Mouse (Mus musculus) CD8-positive naive resting alpha-beta T cell, adult 2 months (primary cell): ENCODE results near the gene Cux1.

Experiments used
- DNase-seq, 2 experiments: peaks; one replicate each; pipeline ENCODE4 v3.0.0; 2022; ENCODE audit warnings: low read depth in 2 of 2, low spot score in 2 of 2

Cux1 gene

GRCm38 (mm10) chr5:136326626-136327025 lies 240.7 kb downstream of the Cux1 start:
- no peak for DNase-seq

- DNase-seq = no peak
Measured at GRCm38 (mm10) chr5:136324506-136324905, 242.8 kb downstream of the Cux1 start.

GRCm38 (mm10) chr5:136321378-136321777 lies 245.9 kb downstream of the Cux1 start:
- no peak for DNase-seq

- DNase-seq = no peak
Measured at GRCm38 (mm10) chr5:136312566-136312965, 254.7 kb downstream of the Cux1 start.

- DNase-seq = no peak
Measured at GRCm38 (mm10) chr5:136312166-136312565, 255.1 kb downstream of the Cux1 start.

DNA sequence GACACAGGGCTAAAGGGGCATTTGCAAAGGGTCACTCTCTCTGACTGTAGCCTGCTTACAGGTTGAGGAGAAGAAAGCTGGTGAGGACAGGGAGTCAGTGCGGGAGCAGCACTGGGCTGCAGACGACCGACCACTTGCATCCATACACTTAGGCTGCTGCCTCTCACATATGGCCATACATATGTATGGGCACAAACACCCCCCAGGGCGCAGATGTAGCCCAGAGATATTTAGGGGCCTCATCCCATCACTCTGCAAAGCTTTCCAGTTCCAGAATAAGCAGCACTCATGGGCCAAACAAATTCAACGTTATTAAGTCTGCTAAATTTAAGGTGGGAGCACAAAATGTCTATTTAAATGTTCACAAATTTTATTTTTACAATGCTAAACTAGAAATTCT lies 261.0 kb downstream of the Cux1 start:
- DNase-seq = no peak

DNA sequence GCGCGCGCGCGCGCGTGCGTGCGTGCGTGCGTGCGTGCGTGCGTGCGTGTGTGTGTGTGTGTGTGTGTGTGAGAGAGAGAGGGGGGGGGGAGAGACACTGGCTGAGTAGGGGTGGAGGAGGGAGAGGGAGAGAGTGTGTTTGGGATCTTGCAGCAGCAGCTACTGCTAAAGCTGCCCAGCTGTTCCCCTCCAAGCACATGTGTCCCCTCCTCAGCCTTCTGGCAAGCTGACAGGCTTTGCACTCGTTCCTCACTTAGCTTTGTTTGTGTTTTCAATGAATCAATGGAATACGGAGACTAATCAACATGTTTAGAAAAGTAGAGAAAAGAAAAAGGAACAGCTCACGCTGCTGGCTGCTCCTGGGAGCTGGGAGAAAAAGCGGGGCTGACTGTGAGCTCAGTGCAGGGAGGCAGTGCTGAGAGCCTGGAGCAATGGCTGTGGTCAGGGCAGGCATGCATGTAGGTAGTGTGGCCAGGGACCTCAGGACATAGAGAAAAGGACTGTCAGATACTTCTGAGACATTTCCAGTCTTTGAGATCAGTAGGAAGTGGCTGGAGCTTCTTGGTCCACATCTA lies 263.8 kb downstream of the Cux1 start:
- no peak for DNase-seq

DNA sequence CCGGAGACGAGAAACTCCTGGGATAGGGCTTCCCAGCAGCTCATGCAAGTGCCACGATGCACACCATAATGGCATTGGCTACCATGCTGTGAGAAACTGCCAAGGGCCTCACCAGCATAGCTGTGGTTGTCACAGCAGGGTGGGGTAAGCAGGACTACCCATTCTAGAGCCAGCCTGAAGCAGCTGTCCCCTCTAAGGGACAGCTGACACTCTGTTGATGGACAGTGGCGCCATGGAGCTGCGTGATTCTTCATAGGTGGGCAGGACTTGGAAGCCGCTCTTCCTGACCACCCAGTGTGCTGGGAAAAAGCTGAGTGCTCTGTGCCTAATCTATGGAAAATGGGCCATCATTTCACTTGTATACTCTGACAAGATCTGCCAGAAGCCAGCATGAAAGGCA lies 266.4 kb downstream of the Cux1 start:
- no peak for DNase-seq

DNA sequence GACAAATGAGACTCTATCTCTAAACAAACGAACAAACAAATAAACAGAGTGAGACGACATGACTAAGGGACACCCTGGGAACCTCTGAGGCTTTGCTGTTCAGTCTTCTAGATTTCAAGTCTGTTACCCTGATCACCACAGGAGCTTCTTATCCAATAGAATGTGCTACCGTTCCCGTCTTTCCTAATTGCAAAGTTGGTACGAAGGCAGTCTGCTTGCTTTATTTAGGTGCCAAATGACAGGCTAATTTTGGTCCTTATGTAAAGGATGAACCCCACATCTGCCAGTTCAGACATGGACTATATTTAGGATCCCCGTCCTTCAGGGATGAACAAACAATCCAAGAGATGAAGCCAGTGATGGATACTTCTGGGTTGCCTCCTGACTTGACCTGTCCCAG lies 269.6 kb downstream of the Cux1 start:
- DNase-seq = no peak

DNA sequence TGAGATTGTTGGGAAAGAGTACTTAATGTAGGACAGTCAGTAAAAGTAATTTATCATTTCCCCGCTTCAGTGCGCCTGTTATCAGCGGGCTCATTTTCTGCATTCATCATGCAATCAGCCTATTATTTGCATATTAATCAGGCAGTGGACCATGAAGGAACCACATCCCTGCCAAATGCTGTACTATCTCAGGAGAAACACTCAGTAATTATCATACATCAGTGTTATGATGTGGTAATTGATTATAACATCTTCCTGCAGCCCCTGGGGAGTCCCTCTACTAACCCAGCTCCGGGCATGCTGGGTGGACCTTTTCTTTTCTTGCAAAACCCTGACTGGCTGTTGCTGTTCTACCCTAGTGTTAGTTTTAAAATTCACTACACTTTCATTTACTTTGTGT lies 270.4 kb downstream of the Cux1 start:
- DNase-seq = no peak

- no peak for DNase-seq
Measured at GRCm38 (mm10) chr5:136292971-136293418, 274.3 kb downstream of the Cux1 start.

- no peak for DNase-seq
Measured at GRCm38 (mm10) chr5:136292361-136292760, 274.9 kb downstream of the Cux1 start.

DNA sequence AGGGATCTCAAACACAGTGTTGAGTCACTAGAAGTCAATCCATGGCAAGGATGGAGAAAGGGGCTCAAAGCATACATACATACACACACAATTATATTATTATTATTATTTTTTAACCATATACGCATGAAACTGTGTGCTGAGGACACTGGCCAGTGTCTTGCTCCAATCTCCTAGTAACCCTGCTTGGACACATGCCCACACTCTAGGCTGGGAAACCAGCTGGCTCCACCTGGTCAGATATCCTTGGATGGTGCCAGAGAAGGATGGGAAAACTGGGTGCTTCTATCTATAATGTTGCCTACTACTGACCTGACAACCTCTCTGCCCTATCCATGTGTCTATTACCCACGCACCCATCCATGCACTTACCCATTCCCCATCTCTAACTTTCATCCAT lies 275.7 kb downstream of the Cux1 start:
- no peak for DNase-seq

DNA sequence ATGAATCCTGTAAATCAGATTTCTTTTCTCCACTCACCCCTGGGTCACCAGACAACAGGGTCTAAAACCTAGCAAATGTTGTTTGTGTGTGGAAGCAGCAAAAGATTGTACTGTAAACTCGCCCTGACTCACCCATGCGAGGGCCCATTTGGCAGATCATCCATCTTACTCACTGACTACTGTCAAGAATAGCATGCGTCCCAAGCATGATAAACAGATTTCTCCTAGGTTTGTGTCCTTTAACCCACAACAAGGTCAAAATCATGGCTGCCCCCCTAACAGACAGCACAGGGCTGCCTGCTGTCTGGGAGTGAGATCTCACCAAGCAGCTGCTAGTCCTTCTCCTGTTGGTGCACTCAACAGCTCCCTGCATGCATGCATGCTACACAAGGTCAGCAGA lies 277.5 kb downstream of the Cux1 start:
- DNase-seq = no peak

GRCm38 (mm10) chr5:136288351-136289081 lies 278.8 kb downstream of the Cux1 start:
- DNase-seq = no peak

- DNase-seq = no peak
Measured at GRCm38 (mm10) chr5:136286566-136286965, 280.7 kb downstream of the Cux1 start.

DNA sequence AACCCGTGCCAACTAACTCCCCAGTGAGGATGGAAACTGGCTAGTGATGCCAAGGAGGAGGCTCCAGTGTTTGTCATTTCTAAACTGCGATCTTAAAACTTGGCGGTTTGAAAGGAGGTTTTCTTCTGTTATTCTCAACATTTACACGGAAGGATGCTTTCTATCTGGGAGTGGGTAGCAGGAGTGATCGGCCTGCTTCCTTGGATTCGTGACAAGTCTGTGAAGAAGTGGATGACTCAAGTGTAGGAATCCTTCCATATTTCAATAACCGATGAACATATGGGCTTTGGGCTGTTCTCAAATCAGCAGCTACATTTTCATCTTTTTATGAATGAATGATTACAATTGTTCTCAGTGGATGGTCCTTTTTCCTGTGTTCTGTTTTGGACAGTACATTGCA lies 282.2 kb downstream of the Cux1 start:
- DNase-seq = no peak

DNA sequence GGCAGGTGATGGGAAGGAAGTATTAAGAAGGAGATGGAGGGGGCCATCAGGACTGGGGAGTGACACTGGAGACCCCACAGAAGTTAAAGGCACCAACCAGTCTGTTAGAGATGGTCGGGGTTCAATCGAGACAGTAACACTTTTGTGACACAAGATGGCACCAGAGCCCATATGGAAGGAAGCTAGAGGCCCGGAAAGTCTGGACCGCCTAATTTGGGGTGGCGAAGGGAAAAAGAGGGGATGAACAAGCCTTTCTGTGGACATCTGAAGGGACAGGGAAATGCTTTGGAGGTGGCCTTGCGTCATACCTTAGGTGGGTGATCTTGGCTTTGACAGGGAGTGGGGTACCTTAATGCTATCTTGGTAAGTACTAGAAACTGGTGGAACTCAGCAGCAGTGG lies 285.9 kb downstream of the Cux1 start:
- DNase-seq = no peak

DNA sequence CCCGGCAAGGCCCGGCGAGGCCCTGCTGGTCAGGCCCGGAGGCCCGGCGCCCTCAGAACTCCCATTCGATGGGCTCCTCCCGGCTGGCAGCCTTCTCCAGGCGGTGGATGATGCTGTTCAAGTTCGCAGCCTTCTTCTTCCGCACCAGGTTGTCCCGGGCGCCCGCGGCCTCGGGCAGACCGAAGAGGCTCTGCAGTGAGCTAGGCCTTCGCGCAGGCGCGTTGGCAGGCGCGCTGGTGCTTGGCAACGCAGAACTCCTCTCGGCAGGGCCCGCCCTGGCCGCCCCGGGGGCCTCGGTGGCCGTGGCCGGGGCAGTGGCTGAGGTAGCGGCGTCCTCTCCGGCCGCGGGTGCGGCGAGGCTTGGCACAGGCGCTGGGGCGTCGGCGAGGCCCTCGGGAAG lies 292.6 kb downstream of the Cux1 start:
- no peak for DNase-seq

DNA sequence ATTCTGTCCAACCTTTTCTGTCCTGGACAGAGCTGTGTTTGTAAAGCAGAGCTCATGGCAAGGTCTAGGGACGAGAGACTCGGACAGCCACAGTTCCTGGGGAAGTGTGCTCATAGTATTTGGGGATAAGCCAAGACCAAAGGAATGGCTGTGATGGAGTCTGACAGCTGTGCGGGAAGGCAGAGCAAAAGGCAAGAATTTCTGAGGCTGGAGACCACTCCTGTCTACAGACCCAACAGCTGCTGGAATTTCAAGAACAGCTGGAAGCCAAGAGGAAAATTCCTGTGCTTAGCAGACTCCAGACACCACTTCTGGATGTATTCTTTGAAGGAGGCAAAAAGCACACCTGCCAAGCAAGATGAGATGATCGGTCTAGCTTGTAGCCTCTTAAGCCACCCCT lies 297.4 kb downstream of the Cux1 start:
- DNase-seq = no peak

GRCm38 (mm10) chr5:136266077-136266476 lies 301.2 kb downstream of the Cux1 start:
- DNase-seq = no peak

GRCm38 (mm10) chr5:136263342-136263741 lies 303.9 kb downstream of the Cux1 start:
- DNase-seq = no peak

GRCm38 (mm10) chr5:136258919-136259318 lies 308.4 kb downstream of the Cux1 start:
- peak; percentile 64 to 68 for DNase-seq
